Mouse (Mus musculus): Measurements from ENCODE around the gene Lhx5. TPM values are rescaled to one million over a fixed set of nuclear protein-coding genes. Genes with fewer than 3 reads are reported as not detected.

The Lhx5 gene
- total and polyA plus RNA-seq, 3 experiments: not detected

DNA sequence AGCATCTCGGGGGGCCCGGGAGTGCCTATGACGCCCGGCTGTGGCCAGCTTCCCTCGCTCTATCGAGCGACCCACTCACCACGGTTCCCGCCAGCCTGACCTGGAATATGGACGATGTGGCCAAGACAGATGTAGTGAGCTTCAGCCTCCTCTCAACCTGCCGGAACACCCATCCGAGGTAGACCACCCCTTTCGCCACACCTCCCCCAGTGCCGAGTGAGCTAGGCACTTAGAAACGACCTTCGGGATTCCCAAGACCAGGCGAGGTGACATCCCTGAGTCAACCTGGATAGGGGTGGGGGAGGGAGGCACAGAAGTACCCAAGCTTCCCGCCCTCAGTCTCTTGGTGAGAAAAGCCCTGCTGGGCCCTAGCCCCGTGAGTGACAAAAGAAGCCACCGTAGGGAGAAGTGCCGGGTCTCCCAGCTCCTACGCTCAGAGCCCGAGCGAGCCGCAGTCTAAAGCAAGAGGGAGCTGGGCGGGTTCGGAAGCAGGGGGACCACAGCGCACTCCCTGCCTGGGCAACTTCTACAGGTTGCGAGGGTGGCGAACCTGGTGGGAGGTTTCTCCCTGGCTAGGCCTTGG is 407 bp upstream of the Lhx5 start:
- dilution Hi-C loops (cut with MboI; ENCODE audit: extremely low pct_ligation_motif_present, extremely low pct_unique_long_range_greater_than_20kb, low sequenced_read_pairs): no loop called here
- H3K27me3 ChIP-seq (replicated peaks): peaks cover 76% of the 10 kb centered on the region
- H3K27ac ChIP-seq (ENCODE audit: insufficient read depth, low read depth): no peak overlapping the region
- H3K36me3 ChIP-seq (replicated peaks in 1 of 2; ENCODE audit: control insufficient read depth in 1 of 2, insufficient read depth in 1 of 2, low read length in 1 of 2): no peaks in the 10 kb centered on the region
- no peaks in the 10 kb centered on the region for H3K79me2 ChIP-seq (replicated peaks; ENCODE audit: control insufficient read depth, extremely low read depth, insufficient read depth, poor library complexity, severe bottlenecking)
- H3K9ac ChIP-seq (ENCODE audit: insufficient read depth, low read depth): no peak overlapping the region
- no peak overlapping the region for H3K4me2 ChIP-seq (ENCODE audit: insufficient read depth, low read depth, poor library complexity, severe bottlenecking)
- DNase-seq (ENCODE audit: extremely low read depth): no peak
- in situ Hi-C loops (cut with MboI; ENCODE audit: low pct_ligation_motif_present, low pct_unique_long_range_greater_than_20kb, low sequenced_read_pairs): no loop called here
- H3K4me3 ChIP-seq (replicated peaks in 1 of 3; ENCODE audit: low read depth in 2 of 3, low read length in 2 of 3, poor library complexity in 1 of 3): no peak overlapping the region
- TF ChIP-seq RAD21 (IDR thresholded peaks at IDR 0.05; ENCODE audit: low read depth, low read length) (no peak), POLR2A (IDR thresholded peaks at IDR 0.05; ENCODE audit: low read depth, low read length) (no peak), NELFE (IDR thresholded peaks at IDR 0.05; ENCODE audit: low read depth, low read length) (no peak), GABPA (IDR thresholded peaks at IDR 0.05; ENCODE audit: insufficient replicate concordance, low read depth, low read length) (no peak), UBTF (IDR thresholded peaks at IDR 0.05; ENCODE audit: low read depth, low read length) (no peak), RCOR1 (conservative IDR thresholded peaks at IDR 0.05; ENCODE audit: low read depth, low read length) (no peak), JUN (IDR thresholded peaks at IDR 0.05; ENCODE audit: insufficient read depth, low read depth, low read length) (no peak), PAX5 (IDR thresholded peaks at IDR 0.05; ENCODE audit: low read length) (no peak), ZNF384 (IDR thresholded peaks at IDR 0.05; ENCODE audit: low read depth, low read length) (no peak), EP300 (IDR thresholded peaks at IDR 0.05; ENCODE audit: low read length) (no peak), MAZ (IDR thresholded peaks at IDR 0.05; ENCODE audit: low read depth, low read length) (no peak), SIN3A (IDR thresholded peaks at IDR 0.05; ENCODE audit: low read length) (no peak), JUND (conservative IDR thresholded peaks at IDR 0.05; ENCODE audit: low read depth, low read length) (no peak)
- no peaks in the 10 kb centered on the region for H3K4me1 ChIP-seq (ENCODE audit: control insufficient read depth in 1 of 2, insufficient read depth in 2 of 2)
- peaks cover 20% of the 10 kb centered on the region for H3K9me3 ChIP-seq (replicated peaks; ENCODE audit: low read length)

DNA sequence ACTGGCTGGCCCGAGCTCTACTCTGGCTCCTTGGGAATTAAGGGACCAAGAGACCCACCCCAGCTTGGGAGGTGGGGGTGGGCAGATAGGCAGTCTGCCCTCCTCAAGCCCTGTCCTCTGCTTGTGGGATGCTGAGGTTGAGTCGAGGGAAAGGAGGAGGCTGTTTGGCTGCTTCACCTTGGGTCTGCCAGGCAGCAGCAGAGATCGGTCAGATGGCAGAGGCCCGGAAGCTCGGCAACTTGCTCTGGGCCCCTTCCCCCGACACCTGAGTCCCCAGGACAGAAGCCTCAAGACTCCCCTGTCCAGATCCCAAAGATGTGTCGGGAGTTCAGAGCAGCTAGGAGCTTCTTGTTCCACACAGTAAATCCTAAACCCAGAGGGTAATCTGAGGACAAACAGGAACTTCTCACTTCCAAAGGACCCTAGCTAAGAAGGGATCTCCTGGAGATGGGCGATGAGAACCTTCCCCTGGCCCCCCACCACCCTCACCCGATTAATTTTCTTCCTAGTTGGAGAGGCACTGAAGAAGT is 1.1 kb downstream of the Lhx5 start:
- in situ Hi-C loops (cut with MboI; ENCODE audit: low pct_ligation_motif_present, low pct_unique_long_range_greater_than_20kb, low sequenced_read_pairs): no loop called here
- H3K4me1 ChIP-seq (ENCODE audit: control insufficient read depth in 1 of 2, insufficient read depth in 2 of 2): no peaks in the 10 kb centered on the region
- H3K9me3 ChIP-seq (replicated peaks; ENCODE audit: low read length): peaks cover 28% of the 10 kb centered on the region
- peaks cover 72% of the 10 kb centered on the region for H3K27me3 ChIP-seq (replicated peaks)
- H3K79me2 ChIP-seq (replicated peaks; ENCODE audit: control insufficient read depth, extremely low read depth, insufficient read depth, poor library complexity, severe bottlenecking): no peaks in the 10 kb centered on the region
- H3K4me3 ChIP-seq (replicated peaks in 1 of 3; ENCODE audit: low read depth in 2 of 3, low read length in 2 of 3, poor library complexity in 1 of 3): no peak overlapping the region
- H3K9ac ChIP-seq (ENCODE audit: insufficient read depth, low read depth): no peak overlapping the region
- no peak for DNase-seq (ENCODE audit: extremely low read depth)
- no peak overlapping the region for H3K4me2 ChIP-seq (ENCODE audit: insufficient read depth, low read depth, poor library complexity, severe bottlenecking)
- no peaks in the 10 kb centered on the region for H3K36me3 ChIP-seq (replicated peaks in 1 of 2; ENCODE audit: control insufficient read depth in 1 of 2, insufficient read depth in 1 of 2, low read length in 1 of 2)
- TF ChIP-seq CHD2 (IDR thresholded peaks at IDR 0.05; ENCODE audit: low read length): no peak
- TF ChIP-seq ZNF384 (IDR thresholded peaks at IDR 0.05; ENCODE audit: low read depth, low read length): no peak
- no peak for TF ChIP-seq MAX (IDR thresholded peaks at IDR 0.05; ENCODE audit: low read length)
- no peak for TF ChIP-seq MEF2A (IDR thresholded peaks at IDR 0.05; ENCODE audit: borderline replicate concordance, low read depth, low read length)
- no peak for TF ChIP-seq IRF4 (IDR thresholded peaks at IDR 0.05; ENCODE audit: low read depth, low read length)
- no peak for TF ChIP-seq MYC (IDR thresholded peaks at IDR 0.05; ENCODE audit: low read depth, low read length)
- TF ChIP-seq ETS1 (conservative IDR thresholded peaks at IDR 0.05; ENCODE audit: low read depth, low read length): no peak
- TF ChIP-seq RCOR1 (conservative IDR thresholded peaks at IDR 0.05; ENCODE audit: low read depth, low read length): no peak
- TF ChIP-seq GABPA (IDR thresholded peaks at IDR 0.05; ENCODE audit: insufficient replicate concordance, low read depth, low read length): no peak
- TF ChIP-seq CTCF (conservative IDR thresholded peaks at IDR 0.05 in 1 of 2, IDR thresholded peaks at IDR 0.05 in 1 of 2; ENCODE audit: low read depth in 2 of 2, low read length in 2 of 2): no peak
- TF ChIP-seq UBTF (IDR thresholded peaks at IDR 0.05; ENCODE audit: low read depth, low read length): no peak
- dilution Hi-C loops (cut with MboI; ENCODE audit: extremely low pct_ligation_motif_present, extremely low pct_unique_long_range_greater_than_20kb, low sequenced_read_pairs): no loop called here
- H3K27ac ChIP-seq (ENCODE audit: insufficient read depth, low read depth): no peak overlapping the region
